In the genomic region with DNA sequence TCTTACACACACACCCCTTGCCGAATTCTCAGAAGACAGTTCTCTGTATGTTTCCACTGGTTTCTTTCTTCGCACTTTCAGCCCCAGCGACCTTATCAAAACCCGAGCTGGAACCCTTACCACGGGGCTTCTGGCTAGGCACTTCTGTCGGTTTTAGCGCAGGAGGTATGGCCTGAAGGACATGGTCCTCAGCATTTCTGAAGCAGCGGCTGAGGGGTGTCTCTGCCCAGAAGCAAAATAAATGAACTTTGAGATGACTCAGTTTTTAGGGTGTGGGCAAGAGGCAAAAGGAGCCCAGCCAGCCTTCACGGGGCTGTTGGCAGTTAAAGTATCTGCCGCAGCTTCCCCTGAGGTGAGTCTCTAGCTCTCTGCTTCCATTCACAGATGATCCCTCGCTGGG, we compare ENCODE assay signal across 8 mouse cellular contexts.
DNase-seq lines count a peak whose midpoint lies in the region; ATAC-seq and TF ChIP-seq lines count a peak whose summit lies in the region.

No protein-coding gene starts in this region.

- no peaks in the 10 kb centered on the region for H3K79me2 ChIP-seq in C2C12 (ENCODE audit: control insufficient read depth, insufficient read depth)

- WGBS in forebrain, postnatal 0 days, result 32% methylated on average over 11 of the region's 11 CpGs
- 7% methylated on average over 11 of the region's 11 CpGs for WGBS in liver, embryonic 16.5 days (ENCODE audit: insufficient replicate concordance)
- 18% methylated on average over 11 of the region's 11 CpGs for WGBS in stomach, postnatal 0 days

- DNase-seq in cerebellum, adult 9-10 months, result peak; percentile 23
- no peak for DNase-seq in cerebellum, adult 9-11 months
- DNase-seq in forebrain, postnatal 0 days, result no peak
- no peak for DNase-seq in stomach, postnatal 0 days (ENCODE audit: low spot score)
- no peak for DNase-seq in gastrocnemius, postnatal 10 days
- DNase-seq in adrenal gland, adult 8-10 months, result no peak

- no peak for TF ChIP-seq EP300 in stomach, postnatal 0 days (optimal IDR thresholded peaks at IDR 0.05)

- no peak overlapping the region for H3K27ac ChIP-seq in forebrain, postnatal 0 days (ENCODE audit: low read depth, low read length)
- peak overlapping the region; percentile 41; the same call in 1 of the 2 replicates for H3K27ac ChIP-seq in liver, embryonic 16.5 days (ENCODE audit: low read length)
- H3K27ac ChIP-seq in stomach, postnatal 0 days (replicated peaks), result peak overlapping the region; percentile 20

- H3K36me3 ChIP-seq in C2C12 (ENCODE audit: control insufficient read depth, insufficient read depth), result no peaks in the 10 kb centered on the region
- no peaks in the 10 kb centered on the region for H3K36me3 ChIP-seq in forebrain, postnatal 0 days (ENCODE audit: insufficient read depth)
- no peaks in the 10 kb centered on the region for H3K36me3 ChIP-seq in liver, embryonic 16.5 days (ENCODE audit: control insufficient read depth, insufficient read depth)
- H3K36me3 ChIP-seq in stomach, postnatal 0 days (ENCODE audit: control insufficient read depth, insufficient read depth, low read length), result no peaks in the 10 kb centered on the region

- no peak for ATAC-seq in forebrain, postnatal 0 days
- ATAC-seq in liver, embryonic 16.5 days (ENCODE audit: low read depth), result no peak
- ATAC-seq in stomach, postnatal 0 days (ENCODE audit: low FRiP score, low TSS enrichment), result no peak

- peak overlapping the region; percentile 15 for H3K4me3 ChIP-seq in C2C12 (ENCODE audit: insufficient read depth, poor library complexity, severe bottlenecking)
- peak overlapping the region; percentile 51 for H3K4me3 ChIP-seq in forebrain, postnatal 0 days (ENCODE audit: low read depth, low read length)
- peak overlapping the region; percentile 63 for H3K4me3 ChIP-seq in liver, embryonic 16.5 days (ENCODE audit: low read depth, low read length)
- H3K4me3 ChIP-seq in stomach, postnatal 0 days (ENCODE audit: low read depth, low read length), result peak overlapping the region; percentile 47

- H3K9ac ChIP-seq in forebrain, postnatal 0 days, result no peak overlapping the region
- H3K9ac ChIP-seq in liver, embryonic 16.5 days (ENCODE audit: low read depth, low read length), result peak overlapping the region; percentile 49
- H3K9ac ChIP-seq in stomach, postnatal 0 days (ENCODE audit: low read length), result peak overlapping the region; percentile 23; the same call in 1 of the 2 replicates

- no peak for TF ChIP-seq CTCF in C2C12 (IDR thresholded peaks at IDR 0.05; ENCODE audit: control insufficient read depth, insufficient read depth, insufficient read length)
- no peak for TF ChIP-seq CTCF in forebrain, postnatal 0 days (IDR thresholded peaks at IDR 0.05; ENCODE audit: low read depth)
- no peak for TF ChIP-seq CTCF in stomach, postnatal 0 days (IDR thresholded peaks at IDR 0.05; ENCODE audit: low read depth)

- H3K4me1 ChIP-seq in forebrain, postnatal 0 days (ENCODE audit: insufficient read depth), result no peaks in the 10 kb centered on the region; the same call in 1 of the 2 replicates
- no peaks in the 10 kb centered on the region; the same call in 1 of the 2 replicates for H3K4me1 ChIP-seq in liver, embryonic 16.5 days (ENCODE audit: control insufficient read depth, low read depth, low read length)
- no peaks in the 10 kb centered on the region for H3K4me1 ChIP-seq in stomach, postnatal 0 days (replicated peaks; ENCODE audit: control insufficient read depth, insufficient read depth)

- H3K4me2 ChIP-seq in forebrain, postnatal 0 days (ENCODE audit: low read depth), result peak overlapping the region; percentile 94
- H3K4me2 ChIP-seq in liver, embryonic 16.5 days (ENCODE audit: low read depth, low read length), result peak overlapping the region; percentile 58
- H3K4me2 ChIP-seq in stomach, postnatal 0 days (replicated peaks; ENCODE audit: low read depth), result peak overlapping the region; percentile 63

- H3ac ChIP-seq in C2C12 (ENCODE audit: control insufficient read depth, insufficient read length, low read depth), result peak overlapping the region; percentile 48

- H3K27me3 ChIP-seq in C2C12 (ENCODE audit: control insufficient read depth, insufficient read depth, insufficient read length), result peaks cover 27% of the 10 kb centered on the region
- H3K27me3 ChIP-seq in forebrain, postnatal 0 days (ENCODE audit: insufficient read depth, low read length), result peaks cover 18% of the 10 kb centered on the region; the same call in 1 of the 2 replicates
- peaks cover 14% of the 10 kb centered on the region for H3K27me3 ChIP-seq in liver, embryonic 16.5 days (ENCODE audit: control insufficient read depth, insufficient read depth, low read depth, low read length)
- H3K27me3 ChIP-seq in stomach, postnatal 0 days (ENCODE audit: control insufficient read depth, insufficient read depth, low read length), result no peaks in the 10 kb centered on the region

- no peaks in the 10 kb centered on the region for H3K79me3 ChIP-seq in C2C12 (ENCODE audit: low read depth)

- H3K9me3 ChIP-seq in forebrain, postnatal 0 days (ENCODE audit: low read length), result no peaks in the 10 kb centered on the region
- H3K9me3 ChIP-seq in liver, embryonic 16.5 days (replicated peaks; ENCODE audit: control insufficient read depth, low read length), result no peaks in the 10 kb centered on the region
- no peaks in the 10 kb centered on the region for H3K9me3 ChIP-seq in stomach, postnatal 0 days (ENCODE audit: control insufficient read depth, low read length)

TF ChIP-seq in C2C12, 6 proteins besides CTCF, POLR2A, EP300 and RAD21:
- TF ChIP-seq FOSL1 (IDR thresholded peaks at IDR 0.05; ENCODE audit: insufficient read depth, low read length, poor library complexity, severe bottlenecking), result no peak
- TF ChIP-seq USF1 (IDR thresholded peaks at IDR 0.05; ENCODE audit: low read depth), result no peak
- no peak for TF ChIP-seq CEBPB (IDR thresholded peaks at IDR 0.05; ENCODE audit: low read depth)
- no peak for TF ChIP-seq MYOG (IDR thresholded peaks at IDR 0.05; ENCODE audit: control insufficient read depth, extremely low read depth, insufficient read length)
- no peak for TF ChIP-seq MAX (IDR thresholded peaks at IDR 0.05)
- no peak for TF ChIP-seq MYOD1 (IDR thresholded peaks at IDR 0.05; ENCODE audit: control insufficient read depth, insufficient read length, low read depth)
